Mouse (Mus musculus): ENCODE results near the gene Dio1.

Gene Dio1

DNA sequence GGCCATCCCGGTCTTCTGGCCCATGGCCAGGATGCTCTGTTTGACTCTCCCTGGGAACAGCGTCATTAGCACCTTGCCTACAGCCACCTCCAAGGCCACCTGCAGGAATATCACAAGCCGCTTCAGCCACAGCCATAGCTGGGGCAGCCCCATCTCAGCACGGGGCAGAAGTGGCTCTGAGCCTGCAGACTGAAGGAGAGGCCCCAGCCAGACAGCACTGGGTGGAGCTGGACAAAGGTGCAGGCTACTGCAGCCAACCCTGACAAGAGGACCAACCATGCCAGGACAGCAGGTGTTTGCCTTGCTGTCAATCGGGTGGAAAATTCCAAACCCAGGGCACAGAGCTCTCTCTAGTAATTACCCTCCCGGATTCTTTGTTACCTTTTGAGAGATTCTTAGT, at the start of gene Dio1:
Gene Dio1, minus strand, starts transcription at position 204 of the 400 bp plus-strand sequence.
- WGBS: 58% methylated on average over 6 of the region's 6 CpGs

- 70% methylated on average over 4 of the region's 4 CpGs for WGBS
Observed at GRCm38 (mm10) chr4:107354543-107354942, 47.6 kb upstream of the Dio1 start.

- WGBS: 85% methylated on average over 5 of the region's 5 CpGs
Observed at GRCm38 (mm10) chr4:107354126-107354525, 47.2 kb upstream of the Dio1 start.

- WGBS: 97% methylated on average over 3 of the region's 3 CpGs
Observed at GRCm38 (mm10) chr4:107353612-107354011, 46.6 kb upstream of the Dio1 start.

- 78% methylated on average over 8 of the region's 8 CpGs for WGBS
Observed at GRCm38 (mm10) chr4:107349311-107350008, 42.5 kb upstream of the Dio1 start.

GRCm38 (mm10) chr4:107348529-107349310, 41.8 kb upstream of the Dio1 start:
- 76% methylated on average over 20 of the region's 20 CpGs for WGBS

DNA sequence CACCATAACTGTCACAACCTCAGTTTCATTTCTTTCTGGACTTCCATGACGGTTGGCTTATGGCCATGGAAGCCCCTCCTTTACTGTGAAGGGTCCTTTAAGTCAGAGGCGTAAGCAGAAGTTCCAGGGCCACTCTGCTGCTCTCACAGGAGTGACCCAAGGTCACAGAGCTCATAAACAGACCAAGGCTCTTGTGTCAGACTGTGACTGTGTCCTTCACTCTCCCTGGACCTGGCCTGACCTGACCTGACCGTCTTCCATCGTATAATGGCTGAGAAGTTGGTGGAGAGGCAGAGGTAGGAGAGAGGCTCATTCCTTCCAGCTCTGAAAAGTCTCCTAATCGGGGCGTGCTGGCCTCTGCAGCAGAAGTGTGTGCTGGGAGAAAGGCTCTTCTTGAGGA, 40.3 kb upstream of the Dio1 start:
- WGBS: 92% methylated on average over 6 of the region's 6 CpGs

DNA sequence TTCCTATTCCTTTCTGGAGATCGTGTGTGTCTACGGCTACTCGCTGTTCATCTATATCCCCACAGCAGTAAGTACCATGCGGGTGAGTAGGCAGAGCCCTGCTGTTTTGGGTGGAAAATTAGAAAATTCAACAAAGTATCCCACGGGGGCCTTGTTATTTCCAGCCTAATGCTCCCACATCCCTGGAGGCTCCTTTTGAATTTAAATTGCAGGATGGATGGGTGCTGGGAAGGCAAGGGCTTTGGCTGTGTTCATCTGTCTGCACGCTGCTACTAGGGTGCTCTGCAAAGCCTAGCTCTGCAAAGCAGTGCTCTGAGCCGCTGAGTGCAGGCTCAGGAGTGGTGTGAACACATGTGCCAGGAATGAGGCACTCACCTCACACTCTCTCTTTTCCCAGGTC, 37.6 kb upstream of the Dio1 start:
- 72% methylated on average over 7 of the region's 7 CpGs for whole genome bisulfite sequencing

DNA sequence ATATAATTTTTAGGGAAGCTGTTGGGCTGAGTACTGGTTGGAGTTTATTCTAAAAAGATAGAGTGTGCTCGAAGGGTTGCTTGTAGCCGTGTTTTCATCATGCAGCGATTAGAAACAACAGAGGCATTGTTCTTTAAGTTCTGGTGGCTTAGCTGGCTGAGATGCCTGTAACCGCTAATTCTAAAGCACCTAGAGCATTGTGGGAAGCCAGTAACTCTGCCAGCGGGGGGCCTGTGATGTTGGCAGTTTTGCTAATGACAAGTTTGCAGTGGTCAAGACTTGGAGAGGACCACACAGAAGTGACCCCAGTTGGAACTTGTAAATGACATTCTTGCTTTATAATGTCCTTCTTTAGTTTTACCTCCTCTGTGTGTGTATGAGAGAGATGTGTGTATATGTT, 34.4 kb upstream of the Dio1 start:
- WGBS: 65% methylated on average over 5 of the region's 5 CpGs

DNA sequence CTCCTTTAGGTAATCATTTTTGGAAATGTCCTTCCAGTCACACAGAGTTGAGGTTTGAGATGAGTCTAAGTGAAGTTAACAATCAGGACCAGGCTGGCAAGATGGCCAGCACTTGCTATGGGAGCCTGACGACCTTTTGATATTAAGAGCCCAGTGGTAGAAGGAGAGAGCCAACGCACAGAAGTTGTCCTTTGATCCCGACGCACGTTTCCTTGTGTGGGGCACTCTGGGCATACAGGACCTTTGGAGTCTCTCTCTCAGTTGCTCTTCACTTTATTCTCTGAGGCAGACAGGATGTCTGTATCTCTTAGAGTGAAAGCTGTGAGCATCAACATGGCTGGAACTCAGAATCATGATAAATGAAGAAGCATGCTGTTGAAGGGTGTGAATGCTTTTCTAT, 30.5 kb upstream of the Dio1 start:
- 86% methylated on average over 5 of the region's 5 CpGs for WGBS

GRCm38 (mm10) chr4:107336356-107336755, 29.4 kb upstream of the Dio1 start:
- 79% methylated on average over 8 of the region's 8 CpGs for WGBS

GRCm38 (mm10) chr4:107333514-107333913, 26.5 kb upstream of the Dio1 start:
- WGBS: 94% methylated on average over 4 of the region's 4 CpGs

DNA sequence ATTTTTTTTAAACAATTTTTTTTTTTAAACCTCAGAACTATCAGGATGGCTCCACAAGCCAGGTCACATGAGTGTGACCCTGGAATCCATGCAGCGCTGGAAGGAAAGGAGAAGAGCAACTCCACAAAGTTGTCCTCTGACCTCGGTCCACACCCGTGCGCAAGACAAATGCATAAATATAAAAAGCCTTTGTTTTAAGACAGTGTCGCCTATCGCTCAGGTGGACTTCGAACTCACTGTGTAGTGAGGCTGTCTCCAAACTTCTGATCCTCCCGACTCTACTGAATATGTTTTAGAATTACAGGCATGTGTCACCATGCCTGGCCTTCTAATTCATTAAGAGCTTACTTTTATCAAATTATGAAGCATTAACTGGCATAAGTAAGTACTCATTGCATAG, 21.6 kb upstream of the Dio1 start:
- 95% methylated on average over 8 of the region's 8 CpGs for WGBS

DNA sequence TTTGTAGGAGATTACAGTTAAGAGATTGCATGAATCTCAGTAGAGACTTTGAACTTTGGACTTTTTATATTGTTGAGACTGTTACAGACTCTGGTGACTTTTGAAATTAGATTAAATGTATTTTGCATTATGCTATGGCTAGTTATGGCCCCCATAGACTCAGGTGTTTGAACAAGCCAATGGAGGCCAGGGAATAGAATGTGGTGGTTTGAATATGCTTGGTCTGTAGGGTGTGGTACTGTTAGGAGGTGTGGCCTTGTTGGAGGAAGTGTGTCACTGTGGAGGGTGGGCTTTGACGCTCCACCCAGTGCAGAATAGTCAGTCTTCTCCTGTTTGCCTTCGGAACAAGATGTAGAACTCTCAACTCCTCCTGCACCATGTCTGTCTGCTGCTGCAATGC, 16.1 kb upstream of the Dio1 start:
- 95% methylated on average over 2 of the region's 2 CpGs for WGBS

- 81% methylated on average over 2 of the region's 2 CpGs for WGBS
Observed at GRCm38 (mm10) chr4:107321041-107321440, 14.1 kb upstream of the Dio1 start.

GRCm38 (mm10) chr4:107318646-107319045, 11.7 kb upstream of the Dio1 start:
- 51% methylated on average over 8 of the region's 8 CpGs for WGBS

GRCm38 (mm10) chr4:107314479-107314805, 7.5 kb upstream of the Dio1 start:
- 5% methylated on average over 7 of the region's 7 CpGs for WGBS

DNA sequence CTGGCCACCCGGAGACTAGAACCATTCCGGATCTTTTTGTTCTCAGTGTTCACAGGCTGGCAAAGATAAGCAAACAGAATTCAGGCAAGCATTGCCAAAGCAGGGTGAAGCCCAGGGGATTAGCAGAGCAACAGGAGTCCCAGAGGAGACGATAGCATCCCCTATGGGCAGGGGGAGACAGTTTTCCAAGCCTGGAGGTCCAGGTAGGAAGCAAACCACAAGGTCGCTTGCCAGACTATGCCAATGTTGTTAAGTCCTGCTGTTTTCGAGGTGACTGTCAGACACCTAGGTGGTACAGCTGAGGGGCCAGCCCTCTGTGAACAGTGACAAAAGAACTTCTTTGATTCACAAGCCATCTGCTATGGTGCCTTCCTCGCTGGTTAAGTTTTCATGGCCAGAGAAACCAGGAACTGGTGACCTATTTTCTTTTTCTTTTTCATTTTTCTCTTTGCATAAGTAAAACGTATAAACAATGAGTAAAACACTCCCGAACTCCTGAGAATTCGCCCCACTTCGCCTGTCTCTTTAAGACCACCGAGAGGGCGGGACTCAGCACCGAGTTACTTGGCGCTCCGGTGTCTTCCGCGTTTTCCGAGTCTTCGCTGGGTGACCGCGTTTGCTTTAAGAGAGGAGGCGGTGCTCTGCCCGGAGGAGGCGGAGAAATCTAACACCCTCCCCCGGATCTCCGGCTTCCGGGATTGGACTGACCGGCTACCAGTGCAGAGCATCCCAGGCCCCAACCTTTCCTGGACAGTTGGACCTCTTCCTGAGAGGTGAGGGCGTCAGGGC, 6.9 kb upstream of the Dio1 start, which contains the start of gene Yipf1:
Gene Yipf1, plus strand, starts transcription at position 674 of the 789 bp plus-strand sequence.
- WGBS: under 1% methylated on average over 29 of the region's 29 CpGs

DNA sequence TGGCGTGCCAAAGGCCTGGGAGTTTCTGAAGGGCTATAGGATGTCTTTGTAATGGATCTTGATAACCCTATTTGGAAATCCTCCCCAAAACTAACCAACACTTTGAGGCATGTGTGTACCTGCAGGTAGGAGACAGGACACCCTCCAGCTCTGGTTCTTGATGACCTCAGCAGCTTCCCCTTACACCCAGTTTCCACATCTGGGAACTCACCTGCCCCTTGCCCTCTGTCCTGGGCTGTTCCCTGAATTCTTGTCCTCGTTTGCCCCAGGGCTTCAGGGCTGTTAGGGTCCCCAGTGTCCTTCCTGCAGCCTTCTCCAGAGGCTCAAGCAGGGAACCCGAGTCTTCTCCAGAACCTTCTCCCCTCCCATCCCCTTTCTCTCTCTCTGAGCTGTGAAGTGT, 3.4 kb downstream of the Dio1 start:
- 80% methylated on average over 3 of the region's 3 CpGs for WGBS

DNA sequence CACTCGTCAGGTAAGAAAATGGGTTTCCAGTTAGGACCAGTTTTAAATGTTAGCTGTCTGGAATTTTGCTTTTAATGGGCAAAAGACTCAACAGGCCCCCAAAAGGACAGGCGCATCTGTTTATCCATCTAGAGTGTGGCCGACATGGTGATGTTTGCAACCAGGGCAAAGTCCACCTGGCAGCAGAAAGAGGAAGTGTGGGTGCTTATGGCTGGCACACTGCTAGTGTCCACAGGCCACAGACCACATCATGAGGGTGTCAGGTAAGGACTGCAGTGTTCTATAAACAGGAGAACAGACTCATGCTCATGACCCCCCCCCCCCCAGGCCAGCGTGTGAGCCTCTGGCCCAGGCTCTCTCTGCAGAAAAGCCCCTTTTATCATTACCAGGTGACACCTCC, 4.1 kb downstream of the Dio1 start:
- 86% methylated on average over 4 of the region's 4 CpGs for WGBS

DNA sequence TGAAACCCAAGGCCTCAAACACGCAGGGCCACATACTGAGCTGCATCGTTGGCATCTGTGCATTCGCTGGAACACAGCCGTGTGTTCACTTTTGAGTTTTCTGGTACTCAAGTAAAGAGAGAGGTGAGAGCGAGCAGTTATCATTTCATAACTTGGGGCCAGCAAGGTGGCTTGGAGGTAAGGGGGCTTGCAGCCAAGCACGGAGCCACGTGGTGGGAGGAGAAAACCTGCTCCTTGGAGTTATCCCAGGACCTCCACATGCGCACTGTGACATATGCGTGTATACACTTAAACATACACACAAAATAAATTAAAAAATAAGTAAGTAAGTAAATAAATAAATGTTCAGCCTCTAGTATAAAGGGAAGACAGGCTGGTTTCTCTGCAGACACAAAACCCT, 4.7 kb downstream of the Dio1 start:
- WGBS: 90% methylated on average over 9 of the region's 9 CpGs

DNA sequence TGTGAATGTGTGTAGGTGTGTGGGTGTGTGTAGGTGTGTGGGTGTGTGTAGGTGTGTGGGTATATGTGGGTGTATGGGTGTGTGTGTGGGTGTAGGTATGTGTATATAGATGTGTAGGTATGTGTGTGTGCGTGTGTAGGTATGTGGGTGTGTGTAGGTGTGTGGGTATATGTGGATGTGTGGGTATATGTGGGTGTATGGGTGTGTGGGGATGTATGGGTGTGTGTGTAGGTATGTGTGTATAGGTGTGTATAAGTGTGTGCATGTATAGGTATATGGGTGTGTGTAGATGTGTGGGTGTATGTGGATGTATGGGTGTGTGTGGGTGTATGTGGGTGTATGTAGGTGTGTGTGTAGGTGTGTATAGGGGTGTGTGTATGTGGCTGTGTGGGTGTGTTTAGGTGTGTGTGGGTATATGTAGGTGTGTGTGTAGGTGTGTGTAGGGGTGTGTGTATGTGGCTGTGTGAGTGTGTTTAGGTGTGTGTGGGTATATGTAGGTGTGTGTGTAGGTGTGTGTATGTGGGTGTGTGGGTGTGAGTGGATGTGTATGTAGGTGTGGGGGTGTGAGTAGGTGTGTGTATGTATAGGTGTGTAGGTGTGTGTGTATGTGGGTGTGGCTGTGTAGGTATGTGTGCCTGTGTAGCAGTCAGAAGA, 5.9 kb downstream of the Dio1 start:
- 71% methylated on average over 1 of the region's 1 CpGs for WGBS

Data from cerebral cortex, adult 2 months (tissue).